Mouse (Mus musculus) inflammation-experienced regulatory T-cells, adult 6 months (primary cell): ENCODE data around the gene Gm20388. TPM values are rescaled to one million over a fixed set of nuclear protein-coding genes. Genes with fewer than 3 reads are reported as not detected.

ENCODE experiments used
- ATAC-seq: one replicate; pipeline ENCODE4 v1.8.0; 2017
- polyA plus RNA-seq, 3 experiments: library from polyadenylated mRNA; unstranded; fragments of 100-300 nt; shearing (Covaris generic); gene quantifications; one replicate each; pipeline ENCODE4 v1.2.1; 2017

The Gm20388 gene
- polyA plus RNA-seq, 3 experiments from 2014 or later, result 10.8 to 14.1 (median 11.8) TPM

DNA sequence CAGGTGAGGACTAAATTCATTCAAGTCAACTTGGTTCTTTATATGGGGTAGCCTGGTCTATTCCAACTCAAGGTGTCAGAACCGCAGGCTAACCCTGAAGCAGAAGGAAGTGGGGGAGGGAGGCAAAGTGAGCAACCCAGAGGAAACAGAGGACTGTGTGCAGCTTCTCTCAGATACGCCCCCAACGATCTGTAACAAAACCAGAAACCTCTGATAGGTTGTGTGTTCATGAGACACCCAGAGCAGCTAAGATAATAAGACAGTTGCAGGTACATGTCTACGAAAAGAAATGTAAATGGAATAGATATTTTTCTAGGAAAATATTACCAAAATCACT is 4408.6 kb downstream of the Gm20388 start:
- ATAC-seq, result no peak

GRCm38 (mm10) chr8:124321227-124321840 is 4410.7 kb downstream of the Gm20388 start:
- no peak for ATAC-seq

- no peak for ATAC-seq
Observed at GRCm38 (mm10) chr8:124323356-124323755, 4412.7 kb downstream of the Gm20388 start.

GRCm38 (mm10) chr8:124328259-124328658 is 4417.6 kb downstream of the Gm20388 start:
- no peak for ATAC-seq

- no peak for ATAC-seq
Observed at GRCm38 (mm10) chr8:124329690-124330089, 4419.0 kb downstream of the Gm20388 start.

GRCm38 (mm10) chr8:124330433-124330832 is 4419.8 kb downstream of the Gm20388 start:
- ATAC-seq, result no peak

DNA sequence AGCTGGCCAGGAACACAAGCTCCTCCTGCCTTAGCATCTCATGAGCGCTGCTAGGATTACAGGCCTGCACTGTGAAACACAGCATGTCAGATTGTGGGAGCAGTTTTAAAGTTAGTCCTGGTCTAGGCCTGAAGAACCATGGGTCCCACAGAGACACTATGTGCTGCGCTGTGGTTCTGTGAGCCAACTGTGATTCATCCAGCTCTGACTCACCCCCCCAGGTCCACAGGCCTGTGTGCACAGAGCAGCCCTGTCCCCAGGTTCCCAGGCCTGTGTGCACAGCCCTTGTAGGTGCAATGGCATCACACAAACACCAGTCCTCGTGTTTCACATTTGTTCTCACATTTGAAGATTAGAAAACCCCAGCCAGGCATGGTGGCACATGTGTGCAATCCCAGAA is 4420.5 kb downstream of the Gm20388 start:
- no peak for ATAC-seq

- ATAC-seq, result no peak
Observed at GRCm38 (mm10) chr8:124331706-124332105, 4421.1 kb downstream of the Gm20388 start.

DNA sequence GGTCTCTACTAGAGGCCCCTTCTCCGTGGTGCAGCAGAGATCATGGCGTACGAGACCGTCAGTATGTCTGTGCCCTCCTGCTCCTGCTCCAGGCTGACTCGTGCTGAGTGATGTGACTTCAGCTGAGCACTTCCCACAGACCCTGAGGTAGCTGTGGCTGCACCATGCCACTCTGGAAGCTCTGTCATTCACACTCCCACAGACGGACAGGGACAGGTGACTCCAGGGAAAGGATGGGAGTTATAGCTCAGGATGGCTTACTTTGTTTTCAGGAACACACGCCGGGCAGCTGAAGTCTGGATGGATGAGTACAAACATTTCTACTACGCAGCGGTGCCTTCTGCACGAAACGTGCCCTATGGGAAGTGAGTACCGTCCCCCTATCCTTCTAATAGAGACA is 4425.7 kb downstream of the Gm20388 start:
- no peak for ATAC-seq

GRCm38 (mm10) chr8:124339742-124340141 is 4429.1 kb downstream of the Gm20388 start:
- no peak for ATAC-seq

DNA sequence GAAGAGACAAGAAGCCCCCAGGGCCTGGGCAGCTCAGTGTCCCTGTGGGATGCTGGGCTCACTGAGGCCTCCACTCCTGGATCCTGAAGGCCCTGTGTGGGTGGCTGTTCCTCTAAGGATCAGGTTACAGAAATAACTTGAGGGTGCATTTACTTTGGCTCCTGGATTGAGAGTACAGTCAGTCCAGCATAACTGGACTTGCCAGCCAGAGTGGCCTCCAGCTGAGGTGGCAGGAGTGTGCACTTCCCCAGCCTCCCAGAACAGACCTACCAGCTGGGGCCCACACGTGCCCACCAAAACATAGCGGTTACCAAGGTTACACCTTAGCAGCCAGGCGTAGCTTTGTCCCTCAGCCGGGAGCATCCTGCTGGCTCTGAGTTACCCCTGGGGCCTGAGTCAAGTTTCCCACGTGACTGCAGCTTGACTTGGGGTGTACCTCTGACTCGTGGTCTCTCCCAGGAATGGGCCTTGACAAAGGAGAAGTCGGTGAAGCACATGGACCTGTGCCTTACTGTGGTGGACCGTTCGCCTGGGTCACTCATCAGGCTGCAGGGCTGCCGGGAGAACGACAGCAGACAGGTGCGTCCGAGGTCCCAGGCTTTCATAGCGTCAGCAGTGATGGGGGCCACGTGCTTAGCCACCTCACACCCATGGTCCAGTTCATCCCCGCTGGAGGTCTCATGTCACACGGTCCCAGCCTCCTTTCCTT is 4429.9 kb downstream of the Gm20388 start:
- ATAC-seq, result no peak

DNA sequence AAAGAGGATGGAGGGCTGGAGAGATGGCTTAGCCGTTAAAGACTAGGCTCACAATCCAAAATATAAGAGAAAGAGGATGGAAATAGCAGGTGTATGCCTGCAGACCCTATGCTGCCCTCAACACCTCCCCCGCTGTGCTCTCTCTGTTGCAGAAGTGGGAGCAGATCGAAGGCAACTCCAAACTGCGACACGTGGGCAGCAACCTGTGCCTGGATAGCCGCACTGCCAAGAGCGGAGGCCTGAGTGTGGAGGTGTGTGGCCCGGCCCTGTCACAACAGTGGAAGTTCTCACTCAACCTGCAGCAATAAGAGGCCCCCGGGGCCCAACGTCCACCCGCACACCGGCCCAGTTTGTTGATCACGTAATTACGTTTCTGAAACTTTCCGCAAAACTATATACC is 4432.5 kb downstream of the Gm20388 start:
- no peak for ATAC-seq

GRCm38 (mm10) chr8:124343991-124344390 is 4433.4 kb downstream of the Gm20388 start:
- peak; percentile 51 for ATAC-seq

DNA sequence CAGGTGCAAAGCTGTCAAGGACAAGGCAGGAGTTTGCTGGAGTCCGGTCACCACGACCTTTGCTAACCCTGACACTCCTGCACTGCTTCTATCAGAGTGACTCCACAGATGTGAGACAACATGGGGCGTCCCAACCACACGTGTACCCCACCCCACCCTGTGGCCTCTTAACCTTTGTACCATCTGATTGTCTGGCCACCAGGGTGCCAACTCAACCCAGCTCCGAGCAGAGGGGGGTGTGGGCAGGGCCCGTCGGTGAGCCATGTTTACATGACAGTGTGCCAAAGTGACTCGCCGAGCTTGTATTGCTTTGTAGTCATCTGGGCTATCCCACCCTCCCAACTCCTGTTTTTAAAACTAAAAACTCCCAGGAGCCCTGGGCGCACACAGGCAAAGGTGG is 4434.5 kb downstream of the Gm20388 start:
- ATAC-seq, result no peak

DNA sequence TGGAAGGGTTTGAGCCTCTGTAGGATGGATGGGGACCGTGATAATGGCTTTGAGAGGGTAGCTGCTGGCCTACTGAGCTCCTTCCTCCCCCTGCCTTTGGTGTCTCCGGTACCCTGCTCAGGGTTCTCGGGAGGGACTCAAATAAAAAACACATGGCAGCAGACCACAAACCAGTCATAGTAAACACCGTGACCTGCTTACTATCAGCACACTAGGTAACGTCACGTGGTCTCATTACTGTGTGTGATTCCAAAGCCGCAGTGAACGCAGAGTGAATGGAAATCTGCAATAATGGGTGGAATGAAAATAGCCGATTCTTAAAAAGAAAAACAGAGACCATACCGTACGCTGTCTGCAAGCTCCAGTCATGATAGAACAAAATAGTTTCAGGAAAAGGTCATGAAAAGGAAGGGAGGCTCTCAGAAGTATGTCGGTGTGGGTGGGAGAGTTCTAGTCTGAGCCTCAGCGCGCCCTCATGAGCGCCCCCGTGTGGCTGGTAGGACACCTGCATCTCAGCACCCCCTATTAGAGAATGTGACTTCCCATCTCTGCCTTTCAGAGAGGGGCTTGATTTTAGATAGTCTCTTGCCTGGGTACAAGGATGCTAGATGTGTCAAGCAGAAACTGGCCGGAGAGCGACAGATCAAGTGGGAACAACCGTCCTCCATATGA is 4436.3 kb downstream of the Gm20388 start:
- ATAC-seq, result peak; percentile 73

- no peak for ATAC-seq
Observed at GRCm38 (mm10) chr8:124348087-124348486, 4437.4 kb downstream of the Gm20388 start.

DNA sequence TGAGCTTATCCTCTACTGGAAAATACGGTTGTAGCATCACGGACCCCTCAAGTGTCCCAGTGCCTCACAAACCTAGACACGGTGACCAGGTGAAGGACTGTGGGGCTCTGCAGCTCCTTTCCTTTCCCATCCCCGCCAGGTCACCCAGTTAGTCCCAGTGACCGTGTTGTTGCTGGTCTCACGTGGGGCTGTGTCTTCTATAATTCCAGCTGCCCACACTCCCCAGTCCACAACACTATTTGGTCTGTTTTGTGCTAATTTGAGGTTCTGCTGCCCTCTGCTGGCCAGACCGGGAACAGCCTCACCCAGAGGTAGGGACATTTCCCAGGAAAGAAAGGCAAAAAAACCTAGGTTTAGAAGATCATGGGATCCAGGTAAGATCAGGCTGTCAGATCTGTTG is 4439.0 kb downstream of the Gm20388 start:
- peak; percentile 33 for ATAC-seq

GRCm38 (mm10) chr8:124351636-124352035 is 4441.0 kb downstream of the Gm20388 start:
- no peak for ATAC-seq

DNA sequence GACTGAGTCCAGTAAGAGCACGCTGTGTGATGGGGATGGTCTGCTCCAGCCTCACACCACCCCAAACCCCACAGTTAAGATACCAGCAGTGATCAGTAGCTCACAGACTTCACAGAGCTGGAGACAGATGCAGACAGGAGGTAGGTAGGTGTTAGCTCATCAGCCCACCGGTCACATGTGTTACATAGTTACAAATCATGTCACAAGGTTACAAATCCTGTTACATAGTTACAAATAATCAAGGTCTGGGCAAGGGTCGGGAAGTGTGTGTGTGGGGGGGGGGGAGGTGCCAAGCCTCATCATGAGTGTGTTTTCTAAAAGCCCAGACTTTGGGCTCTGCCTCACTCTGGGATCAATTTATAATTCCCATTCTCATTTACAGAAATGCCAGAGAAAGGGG is 4450.3 kb downstream of the Gm20388 start:
- ATAC-seq, result no peak

- peak; percentile 49 for ATAC-seq
Observed at GRCm38 (mm10) chr8:124361773-124362427, 4451.3 kb downstream of the Gm20388 start.

DNA sequence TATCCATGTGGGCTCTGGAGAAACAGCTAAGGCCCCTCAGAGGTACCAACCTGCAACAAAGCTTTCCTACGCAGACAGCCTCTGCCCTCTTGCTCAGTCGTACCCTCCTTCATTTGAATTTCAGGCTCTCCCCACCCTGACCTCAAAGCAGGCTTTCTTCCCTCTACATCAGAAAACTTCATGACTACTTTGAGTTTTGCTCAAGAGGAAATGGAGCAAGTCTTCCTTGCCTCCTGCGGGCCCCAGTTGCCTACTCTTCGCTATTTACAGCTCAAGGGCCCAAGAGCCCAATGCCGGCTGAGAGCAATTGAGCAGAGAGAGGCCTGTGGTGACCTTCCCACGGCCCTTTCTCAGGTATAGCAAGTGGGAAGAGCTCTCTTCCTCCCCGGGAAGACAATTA is 4451.9 kb downstream of the Gm20388 start:
- peak; percentile 69 for ATAC-seq

DNA sequence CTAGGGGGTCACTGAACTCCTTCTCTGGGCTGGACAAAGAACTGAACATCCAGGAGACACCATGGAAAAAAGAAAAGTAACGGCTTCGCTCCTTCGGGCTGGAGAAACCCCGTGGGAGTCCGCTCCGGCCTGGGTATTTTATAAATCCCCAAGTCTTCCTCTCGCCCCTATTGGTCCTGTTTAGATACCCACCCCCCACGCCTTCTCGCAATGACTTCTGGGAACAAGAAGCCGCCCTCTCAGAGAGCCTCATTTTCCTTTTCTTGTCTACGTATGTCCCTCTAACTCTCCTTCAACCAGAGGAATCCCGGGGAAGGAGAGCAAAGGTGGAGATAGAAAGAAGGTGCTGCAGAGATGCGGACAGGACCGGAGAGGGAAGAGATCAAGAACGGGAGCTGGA is 4452.7 kb downstream of the Gm20388 start:
- ATAC-seq, result no peak

DNA sequence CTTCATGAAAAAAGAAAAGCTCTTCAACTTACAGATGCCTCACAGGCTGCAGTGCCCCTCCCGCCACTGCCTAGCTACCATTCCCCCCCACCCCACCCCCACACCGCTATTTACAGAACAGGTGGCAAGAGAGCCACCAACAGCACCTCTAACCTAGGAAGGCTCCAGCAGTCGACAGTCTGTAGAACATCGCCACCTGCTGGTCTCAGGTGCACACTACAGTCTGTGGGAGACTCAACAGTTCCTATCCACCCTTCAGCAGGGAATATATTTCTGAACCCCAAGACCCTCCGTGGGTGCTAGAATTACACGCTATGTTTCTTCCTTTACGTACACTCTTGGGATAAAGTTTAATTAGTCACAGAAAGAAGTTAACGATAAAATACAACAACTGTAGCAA is 4457.6 kb downstream of the Gm20388 start:
- ATAC-seq, result peak; percentile 67
